Mouse (Mus musculus): ENCODE results near the gene 1700092M07Rik. TPM values are rescaled to one million over a fixed set of nuclear protein-coding genes. Genes with fewer than 3 reads are reported as not detected.

Gene 1700092M07Rik
- total RNA-seq, 1 experiment: 8.9 TPM

DNA sequence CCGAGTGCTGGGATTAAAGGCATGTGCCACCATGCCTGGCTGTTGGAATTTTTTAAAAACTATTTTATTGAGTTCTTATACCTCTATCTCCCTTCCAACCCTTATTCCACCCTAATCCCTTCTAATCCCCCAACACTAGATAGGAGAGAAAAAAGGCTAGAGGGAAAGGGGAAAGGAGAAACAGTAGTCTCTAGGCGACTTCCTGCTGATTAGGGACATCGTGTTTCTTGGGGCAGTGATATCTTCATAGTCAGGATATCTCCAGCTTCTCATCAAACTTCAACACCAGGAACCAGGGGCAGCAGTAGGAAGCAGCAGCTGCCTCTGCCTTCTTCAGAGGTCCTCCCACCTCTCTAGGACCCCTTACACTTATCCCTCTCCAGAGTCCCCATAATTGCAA is 6.2 kb upstream of the 1700092M07Rik start:
- TF ChIP-seq CHD2 (IDR thresholded peaks at IDR 0.05; ENCODE audit: low read depth, low read length): no peak
- no peak for TF ChIP-seq ZC3H11A (IDR thresholded peaks at IDR 0.05; ENCODE audit: borderline replicate concordance, low read depth, low read length)
- TF ChIP-seq MAFK (IDR thresholded peaks at IDR 0.05; ENCODE audit: insufficient read depth, low read depth, low read length): no peak
- no peak for TF ChIP-seq ZNF384 (IDR thresholded peaks at IDR 0.05; ENCODE audit: low read depth, low read length)
- no peak for TF ChIP-seq HCFC1 (IDR thresholded peaks at IDR 0.05; ENCODE audit: borderline replicate concordance, insufficient read depth, low read length)
- no peak overlapping the region for H3K27ac ChIP-seq (ENCODE audit: insufficient read depth, low read depth, low read length, poor library complexity, severe bottlenecking)
- DNase-seq (ENCODE audit: low read depth, low spot score): no peak
- in situ Hi-C loops (cut with MboI; ENCODE audit: low sequenced_read_pairs in 2 of 2, unreplicated experiment in 2 of 2): no loop called here
- no peaks in the 10 kb centered on the region for H3K9me3 ChIP-seq (ENCODE audit: control insufficient read depth, insufficient read depth, low read depth, low read length)
- H3K9ac ChIP-seq (ENCODE audit: insufficient read depth, low read depth, low read length, poor library complexity, severe bottlenecking): no peak overlapping the region
- H3K36me3 ChIP-seq (ENCODE audit: control insufficient read depth, insufficient read depth, low read length, poor library complexity, severe bottlenecking): peaks cover 12% of the 10 kb centered on the region
- H3K4me3 ChIP-seq (ENCODE audit: insufficient read depth in 1 of 2, low read depth in 1 of 2, low read length in 2 of 2, poor library complexity in 1 of 2, severe bottlenecking in 1 of 2): no peak overlapping the region
- H3K4me1 ChIP-seq (ENCODE audit: control insufficient read depth in 2 of 2, insufficient read depth in 2 of 2, low read length in 2 of 2, poor library complexity in 1 of 2): no peaks in the 10 kb centered on the region

DNA sequence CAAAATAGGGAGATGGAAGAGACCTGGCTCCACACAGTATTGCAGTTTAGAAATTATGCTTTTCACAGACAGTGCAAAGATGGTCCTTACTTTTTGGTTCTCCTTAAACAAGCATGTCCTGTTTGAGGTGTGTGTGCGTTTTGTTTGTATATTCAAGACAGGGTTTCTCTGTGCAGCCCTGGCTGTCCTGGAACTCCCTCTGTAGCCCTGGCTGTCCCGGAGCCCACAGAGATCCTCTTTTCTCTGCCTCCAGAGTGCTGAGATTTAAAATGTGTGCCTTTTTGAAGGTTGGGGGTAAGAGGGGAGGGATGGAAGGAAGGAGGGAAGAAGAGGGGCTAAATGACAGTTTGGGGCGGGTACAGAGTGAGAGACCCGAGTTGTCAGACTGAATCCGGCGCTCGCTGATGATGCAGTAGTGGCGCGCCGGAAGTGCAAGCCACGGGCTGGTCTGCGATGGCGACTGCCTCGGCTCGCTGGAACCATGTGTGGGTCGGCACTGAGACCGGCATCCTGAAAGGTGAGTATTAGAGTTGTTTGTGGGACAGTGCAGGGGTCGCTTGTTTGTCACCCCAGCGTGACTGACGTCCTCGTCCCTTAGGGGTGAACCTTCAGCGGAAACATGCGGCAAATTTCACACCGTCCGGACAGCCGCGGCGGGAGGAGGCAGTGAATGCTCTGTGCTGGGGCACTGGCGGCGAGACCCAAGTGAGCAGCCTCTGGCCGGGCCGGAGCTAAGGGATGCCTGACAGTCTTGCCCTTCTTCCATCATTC is 4.9 kb upstream of the 1700092M07Rik start, which contains the start of gene Wdr74:
TSS of gene Wdr74 (plus strand) at position 439 of the 771 bp plus-strand sequence.
- peak; percentile 87 for DNase-seq (ENCODE audit: low read depth, low spot score)
- Histone ChIP-seq H3K36me3 (ENCODE audit: control insufficient read depth, insufficient read depth, low read length, poor library complexity, severe bottlenecking) (peaks cover 23% of the 10 kb centered on the region), H3K4me1 (ENCODE audit: control insufficient read depth in 2 of 2, insufficient read depth in 2 of 2, low read length in 2 of 2, poor library complexity in 1 of 2) (no peaks in the 10 kb centered on the region), H3K4me3 (ENCODE audit: insufficient read depth in 1 of 2, low read depth in 1 of 2, low read length in 2 of 2, poor library complexity in 1 of 2, severe bottlenecking in 1 of 2) (peak within 1 kb of the TSS; percentile 84 to 89), H3K27ac (ENCODE audit: insufficient read depth, low read depth, low read length, poor library complexity, severe bottlenecking) (peak within 1 kb of the TSS; percentile 27), H3K9me3 (ENCODE audit: control insufficient read depth, insufficient read depth, low read depth, low read length) (no peaks in the 10 kb centered on the region), H3K9ac (ENCODE audit: insufficient read depth, low read depth, low read length, poor library complexity, severe bottlenecking) (peak within 1 kb of the TSS; percentile 92)
- in situ Hi-C loops (cut with MboI; ENCODE audit: low sequenced_read_pairs in 2 of 2, unreplicated experiment in 2 of 2): no loop called here
- TF ChIP-seq MAFK (IDR thresholded peaks at IDR 0.05; ENCODE audit: insufficient read depth, low read depth, low read length): no peak
- TF ChIP-seq ZC3H11A (IDR thresholded peaks at IDR 0.05; ENCODE audit: borderline replicate concordance, low read depth, low read length): no peak
- TF ChIP-seq ZNF384 (IDR thresholded peaks at IDR 0.05; ENCODE audit: low read depth, low read length): no peak
- TF ChIP-seq CHD2 (IDR thresholded peaks at IDR 0.05; ENCODE audit: low read depth, low read length): no peak
- peak; percentile 87 for TF ChIP-seq HCFC1 (IDR thresholded peaks at IDR 0.05; ENCODE audit: borderline replicate concordance, insufficient read depth, low read length)

DNA sequence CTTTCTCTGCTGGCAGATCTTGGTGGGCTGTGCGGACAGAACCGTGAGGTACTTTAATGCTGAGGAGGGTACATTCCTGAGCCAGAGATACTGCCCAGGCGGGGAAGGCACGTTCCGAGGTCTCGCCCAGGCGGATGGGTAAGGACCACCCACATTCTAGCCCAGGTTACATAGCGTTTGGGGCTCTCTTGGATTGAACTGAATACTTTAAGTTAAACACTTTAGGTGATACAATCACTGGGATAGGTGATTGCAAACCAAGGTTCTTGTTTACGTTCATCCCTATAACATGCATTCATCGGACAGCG is 4.4 kb upstream of the 1700092M07Rik start:
- TF ChIP-seq ZNF384 (IDR thresholded peaks at IDR 0.05; ENCODE audit: low read depth, low read length) (no peak), HCFC1 (IDR thresholded peaks at IDR 0.05; ENCODE audit: borderline replicate concordance, insufficient read depth, low read length) (no peak), ZC3H11A (IDR thresholded peaks at IDR 0.05; ENCODE audit: borderline replicate concordance, low read depth, low read length) (no peak), MAFK (IDR thresholded peaks at IDR 0.05; ENCODE audit: insufficient read depth, low read depth, low read length) (no peak), CHD2 (IDR thresholded peaks at IDR 0.05; ENCODE audit: low read depth, low read length) (no peak)
- no peaks in the 10 kb centered on the region for H3K9me3 ChIP-seq (ENCODE audit: control insufficient read depth, insufficient read depth, low read depth, low read length)
- in situ Hi-C loops (cut with MboI; ENCODE audit: low sequenced_read_pairs in 2 of 2, unreplicated experiment in 2 of 2): no loop called here
- H3K27ac ChIP-seq (ENCODE audit: insufficient read depth, low read depth, low read length, poor library complexity, severe bottlenecking): peak overlapping the region; percentile 27
- H3K4me3 ChIP-seq (ENCODE audit: insufficient read depth in 1 of 2, low read depth in 1 of 2, low read length in 2 of 2, poor library complexity in 1 of 2, severe bottlenecking in 1 of 2): peak overlapping the region; percentile 84 to 89
- no peak for DNase-seq (ENCODE audit: low read depth, low spot score)
- H3K36me3 ChIP-seq (ENCODE audit: control insufficient read depth, insufficient read depth, low read length, poor library complexity, severe bottlenecking): peaks cover 27% of the 10 kb centered on the region
- H3K4me1 ChIP-seq (ENCODE audit: control insufficient read depth in 2 of 2, insufficient read depth in 2 of 2, low read length in 2 of 2, poor library complexity in 1 of 2): no peaks in the 10 kb centered on the region
- H3K9ac ChIP-seq (ENCODE audit: insufficient read depth, low read depth, low read length, poor library complexity, severe bottlenecking): peak overlapping the region; percentile 92

DNA sequence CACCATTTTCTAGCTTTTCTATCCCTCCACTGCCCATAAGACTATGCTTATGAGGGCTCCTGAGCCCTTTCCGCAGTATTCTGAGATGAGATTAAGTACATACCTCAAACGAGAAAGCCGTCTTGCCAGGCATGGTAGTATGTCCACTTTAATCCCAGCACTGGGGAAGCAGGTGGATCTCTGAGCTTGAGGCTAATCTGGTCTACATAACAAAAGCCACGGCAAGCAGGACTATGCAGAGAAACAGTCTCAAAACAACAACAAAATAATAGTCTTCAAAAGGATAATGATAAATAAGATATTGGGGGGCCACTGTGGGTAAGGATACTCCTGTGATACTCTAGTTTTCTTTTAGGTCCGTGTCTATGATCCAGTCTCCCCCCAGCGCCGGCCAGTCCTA is 1.6 kb upstream of the 1700092M07Rik start:
- no peak overlapping the region for H3K9ac ChIP-seq (ENCODE audit: insufficient read depth, low read depth, low read length, poor library complexity, severe bottlenecking)
- H3K36me3 ChIP-seq (ENCODE audit: control insufficient read depth, insufficient read depth, low read length, poor library complexity, severe bottlenecking): peaks cover 27% of the 10 kb centered on the region
- in situ Hi-C loops (cut with MboI; ENCODE audit: low sequenced_read_pairs in 2 of 2, unreplicated experiment in 2 of 2): no loop called here
- H3K27ac ChIP-seq (ENCODE audit: insufficient read depth, low read depth, low read length, poor library complexity, severe bottlenecking): no peak overlapping the region
- no peak overlapping the region for H3K4me3 ChIP-seq (ENCODE audit: insufficient read depth in 1 of 2, low read depth in 1 of 2, low read length in 2 of 2, poor library complexity in 1 of 2, severe bottlenecking in 1 of 2)
- no peaks in the 10 kb centered on the region for H3K9me3 ChIP-seq (ENCODE audit: control insufficient read depth, insufficient read depth, low read depth, low read length)
- TF ChIP-seq MAFK (IDR thresholded peaks at IDR 0.05; ENCODE audit: insufficient read depth, low read depth, low read length) (no peak), ZC3H11A (IDR thresholded peaks at IDR 0.05; ENCODE audit: borderline replicate concordance, low read depth, low read length) (no peak), ZNF384 (IDR thresholded peaks at IDR 0.05; ENCODE audit: low read depth, low read length) (no peak), CHD2 (IDR thresholded peaks at IDR 0.05; ENCODE audit: low read depth, low read length) (no peak), HCFC1 (IDR thresholded peaks at IDR 0.05; ENCODE audit: borderline replicate concordance, insufficient read depth, low read length) (no peak)
- DNase-seq (ENCODE audit: low read depth, low spot score): no peak
- H3K4me1 ChIP-seq (ENCODE audit: control insufficient read depth in 2 of 2, insufficient read depth in 2 of 2, low read length in 2 of 2, poor library complexity in 1 of 2): no peaks in the 10 kb centered on the region
